Mouse (Mus musculus): ENCODE data around the gene Klhl1.
"Not testable (repeated sequence)": the region's sequence is repeated elsewhere in the genome, so short reads cannot be mapped to it uniquely, and the experiment has no call there.

- not testable (repeated sequence) for TF ChIP-seq POLR2A (IDR thresholded peaks at IDR 0.05; ENCODE audit: borderline replicate concordance, extremely low read depth, low read depth, low read length); CTCF (IDR thresholded peaks at IDR 0.05; ENCODE audit: insufficient read depth, low read length)
These were observed 324.1 kb downstream of the Klhl1 start for GRCm38 (mm10) chr14:96194795-96195194.
